Mouse (Mus musculus) cerebellum, adult 11-12 months (tissue): ENCODE measurements around the gene Snx9.
A peak's percentile ranks its signal among the peaks of the same experiment; 100 is the strongest.

Source experiments
- DNase-seq: peaks from one replicate; pipeline ENCODE4 v3.0.0; 2022

Snx9 gene

DNA sequence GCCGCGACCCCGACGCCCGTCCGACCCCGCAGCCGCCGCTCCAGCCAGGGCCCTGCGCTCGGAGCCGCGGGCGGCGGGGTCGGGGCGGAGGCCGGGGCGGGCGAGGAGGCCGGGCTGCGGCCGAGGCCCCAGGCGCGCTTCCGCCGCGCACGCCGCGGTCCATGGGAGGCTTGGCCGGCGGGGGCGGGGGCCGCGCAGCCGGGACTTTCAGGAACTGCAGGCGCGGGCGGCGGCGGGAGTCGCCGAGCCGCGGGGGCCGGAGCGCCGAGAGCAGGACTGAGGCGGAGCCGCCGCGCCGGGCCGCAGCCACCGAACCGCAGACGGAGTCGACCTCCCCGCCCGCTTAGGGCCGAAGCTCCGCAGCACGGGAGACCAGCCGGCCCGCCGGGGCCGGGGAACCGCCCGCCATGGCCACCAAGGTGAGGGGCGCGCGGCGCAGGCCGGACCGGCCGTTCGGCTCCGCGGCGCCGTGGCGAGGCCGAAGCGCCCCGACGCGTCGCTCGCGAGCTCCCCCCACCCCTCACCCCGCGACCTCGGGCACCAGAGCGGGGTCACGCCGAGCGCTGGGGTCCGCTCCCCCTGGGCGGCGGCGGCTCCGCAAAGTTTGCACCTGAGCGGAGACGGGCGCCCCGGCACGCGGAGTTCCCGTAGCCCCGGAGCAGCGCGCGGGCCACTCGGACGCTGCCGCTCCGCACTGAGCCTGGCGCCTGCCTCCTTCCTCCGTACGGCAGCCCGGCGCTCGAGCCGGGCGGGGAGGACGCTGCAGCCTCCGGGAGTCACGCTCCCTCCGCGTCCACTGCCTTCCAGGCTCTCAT is at the start of gene Snx9:
TSS of gene Snx9 (plus strand) at position 202 of the 815 bp plus-strand sequence.
- DNase-seq = peak; percentile 70

DNA sequence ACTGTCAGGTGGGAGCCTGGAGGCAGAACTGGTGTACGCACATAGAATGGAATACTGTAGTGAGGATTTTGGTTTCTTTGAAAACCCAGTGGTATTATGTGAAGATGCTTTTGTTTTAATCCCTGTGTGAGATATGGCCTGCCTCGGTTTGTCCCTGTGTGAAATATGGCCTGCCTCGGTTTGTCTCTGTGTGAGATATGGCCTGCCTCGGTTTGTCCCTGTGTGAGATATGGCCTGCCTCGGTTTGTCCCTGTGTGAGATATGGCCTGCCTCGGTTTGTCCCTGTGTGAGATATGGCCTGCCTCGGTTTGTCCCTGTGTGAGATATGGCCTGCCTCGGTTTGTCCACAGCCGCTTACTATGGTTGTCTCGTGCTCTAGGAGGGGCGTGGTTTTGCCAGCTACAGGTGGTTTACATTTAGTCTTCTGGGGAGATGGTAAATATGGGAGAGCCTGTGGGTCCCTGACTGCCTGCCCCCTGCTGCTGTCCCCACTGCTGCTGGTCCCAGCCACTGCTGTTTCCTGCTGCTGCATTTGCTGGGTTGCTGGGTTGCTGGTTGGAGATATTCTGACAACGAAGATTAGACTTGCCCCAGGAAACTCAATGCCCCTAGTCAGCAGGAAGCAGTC is 48.9 kb upstream of the Snx9 start:
- DNase-seq = no peak

DNA sequence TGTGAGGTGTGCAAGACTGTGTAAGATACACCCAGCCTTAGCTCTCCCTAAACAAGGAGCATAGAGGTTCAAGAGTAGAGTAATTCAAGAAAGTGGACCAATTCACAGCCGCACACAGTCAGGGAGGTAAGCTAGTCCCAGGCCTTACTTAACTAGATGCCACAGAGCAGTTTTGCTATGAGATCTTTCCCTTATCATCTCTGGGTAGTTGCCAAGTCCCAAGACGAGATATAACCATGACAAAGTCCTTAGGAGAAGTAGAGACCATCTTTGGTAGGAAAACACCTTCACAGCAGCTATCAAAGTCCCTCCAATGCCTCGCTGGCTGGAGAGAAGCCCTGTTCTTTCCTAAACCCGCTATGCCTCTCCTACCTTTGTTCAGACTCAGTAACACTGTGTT is 47.5 kb upstream of the Snx9 start:
- no peak for DNase-seq

DNA sequence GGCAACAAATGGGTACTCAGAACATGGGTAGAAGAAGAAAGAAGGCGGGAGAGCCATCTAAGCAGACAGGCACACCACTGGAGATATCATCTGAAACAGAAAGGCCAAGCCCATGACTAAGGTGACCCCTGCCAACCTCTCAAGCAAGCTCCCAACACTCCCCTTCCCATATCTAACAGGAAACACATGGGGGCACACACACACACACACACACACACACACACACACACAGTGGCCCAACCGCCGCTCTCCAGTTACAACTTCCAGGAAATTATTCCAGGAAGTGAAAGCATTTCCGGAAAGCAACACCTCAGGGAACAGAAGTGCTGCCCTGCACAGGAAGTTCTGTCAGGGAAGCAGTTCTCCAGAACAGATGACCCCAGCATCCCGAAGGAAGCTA is 46.9 kb upstream of the Snx9 start:
- DNase-seq = no peak

DNA sequence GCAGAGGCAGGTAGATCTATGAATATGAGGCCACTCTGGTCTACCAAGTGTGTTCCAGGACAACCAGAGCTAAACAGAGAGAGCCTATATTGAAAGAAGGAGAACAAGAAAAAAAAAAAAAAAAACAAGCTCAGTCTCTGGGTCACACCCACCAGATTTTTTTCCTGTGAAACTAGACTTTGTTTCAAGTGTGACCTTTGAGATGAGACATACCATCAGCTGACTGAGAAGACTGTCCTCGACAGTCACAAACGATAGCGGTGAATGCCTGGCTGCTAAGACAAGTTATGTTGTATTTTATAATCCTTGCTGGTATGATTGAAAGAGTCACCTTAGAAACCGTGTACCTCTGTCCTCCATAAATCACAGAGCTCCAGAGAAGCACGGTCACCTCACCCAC is 45.8 kb upstream of the Snx9 start:
- no peak for DNase-seq

DNA sequence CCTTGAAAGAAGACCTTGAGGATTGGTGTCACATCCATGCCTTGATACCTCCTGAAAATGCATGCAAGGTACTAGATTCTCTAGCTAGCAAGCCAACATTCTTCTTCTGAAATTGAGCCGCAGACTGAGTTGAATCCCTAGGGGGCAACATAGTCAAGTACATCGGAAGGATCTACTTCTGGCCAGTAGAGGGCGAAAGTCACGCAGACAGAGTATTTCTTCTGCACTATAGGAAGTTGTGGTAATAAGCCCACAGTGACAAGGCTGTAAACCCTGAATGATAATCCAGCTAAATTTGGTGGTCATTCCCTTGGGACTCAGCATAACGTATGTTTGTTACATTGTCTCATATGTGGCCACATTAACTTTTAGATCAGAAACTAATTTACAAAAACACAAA is 45.3 kb upstream of the Snx9 start:
- peak; percentile 62 for DNase-seq

DNA sequence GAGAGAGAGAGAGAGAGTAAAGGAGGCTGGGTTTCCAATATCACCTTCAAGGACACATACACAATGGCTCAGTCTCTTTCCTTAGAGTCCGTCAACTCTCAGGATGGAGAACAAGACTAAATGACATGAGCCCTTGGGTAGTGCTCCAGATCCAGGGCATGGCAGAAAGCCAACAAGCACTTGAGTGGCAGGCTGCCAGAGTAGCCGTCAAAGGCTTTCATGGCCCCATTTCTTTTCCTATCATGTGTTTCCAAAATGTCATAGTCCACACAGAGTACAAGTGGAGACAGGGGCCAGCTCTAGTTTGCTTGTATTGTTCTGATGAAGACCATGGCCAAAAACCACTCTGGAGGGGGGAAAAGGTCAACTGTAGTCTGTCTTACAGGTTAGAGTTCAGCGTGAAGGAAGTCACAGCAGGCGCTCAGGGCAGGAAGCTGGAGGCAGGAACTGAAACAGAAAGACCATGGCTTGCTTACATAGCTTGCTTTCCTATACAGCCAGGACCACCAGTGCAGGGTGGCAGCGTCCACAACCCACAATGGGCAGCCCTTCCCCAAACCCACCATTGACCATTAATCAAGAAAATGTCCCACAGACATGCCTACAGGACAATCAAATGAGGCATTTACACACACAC is 43.9 kb upstream of the Snx9 start:
- peak; percentile 22 for DNase-seq

DNA sequence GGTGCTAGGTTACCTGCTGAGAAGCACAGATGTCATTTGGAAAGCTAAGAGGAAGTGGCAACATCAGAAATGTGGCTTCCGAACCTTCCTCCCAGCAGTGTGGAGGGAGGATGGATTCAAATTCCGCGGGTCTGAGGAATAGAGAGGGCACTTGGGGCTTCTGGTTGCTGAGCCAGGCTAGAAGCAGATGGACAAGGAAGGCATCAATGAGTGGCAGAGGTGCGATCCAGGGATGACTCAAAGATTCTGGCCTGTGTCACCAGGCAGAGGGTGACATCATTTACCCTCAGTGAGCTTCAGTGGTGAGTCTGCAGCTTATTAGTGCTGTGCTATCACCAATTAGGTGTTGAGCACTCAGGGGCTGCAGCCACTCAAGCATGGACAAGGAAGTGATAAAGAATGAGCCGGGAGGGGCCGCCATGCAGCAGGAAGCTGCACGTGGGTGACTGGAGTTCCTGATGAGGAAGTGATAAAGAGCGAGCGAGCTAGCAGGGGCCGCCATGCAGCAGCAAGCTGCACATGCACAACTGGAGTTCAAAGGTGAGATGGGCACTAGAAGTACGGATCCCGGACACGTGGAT is 42.8 kb upstream of the Snx9 start:
- DNase-seq = peak; percentile 49

DNA sequence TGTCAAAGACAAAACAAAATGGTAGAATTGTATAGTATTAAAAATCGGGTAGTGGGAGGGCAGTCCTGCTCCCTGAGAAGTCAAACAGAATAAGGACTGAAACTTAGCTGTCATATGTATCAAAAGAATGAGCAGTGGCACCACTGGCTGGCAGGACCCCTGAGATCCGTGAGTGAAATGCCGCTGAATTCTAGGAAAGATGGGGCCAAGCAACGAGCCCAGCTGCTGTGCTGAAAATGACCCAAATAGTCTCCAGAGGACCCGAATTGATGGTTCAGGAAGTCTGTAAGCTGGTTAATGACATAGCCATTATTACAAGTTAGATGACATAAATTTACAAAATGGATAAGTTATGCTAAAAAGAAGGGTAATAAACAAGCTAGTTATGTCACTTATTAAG is 42.2 kb upstream of the Snx9 start:
- DNase-seq = no peak

DNA sequence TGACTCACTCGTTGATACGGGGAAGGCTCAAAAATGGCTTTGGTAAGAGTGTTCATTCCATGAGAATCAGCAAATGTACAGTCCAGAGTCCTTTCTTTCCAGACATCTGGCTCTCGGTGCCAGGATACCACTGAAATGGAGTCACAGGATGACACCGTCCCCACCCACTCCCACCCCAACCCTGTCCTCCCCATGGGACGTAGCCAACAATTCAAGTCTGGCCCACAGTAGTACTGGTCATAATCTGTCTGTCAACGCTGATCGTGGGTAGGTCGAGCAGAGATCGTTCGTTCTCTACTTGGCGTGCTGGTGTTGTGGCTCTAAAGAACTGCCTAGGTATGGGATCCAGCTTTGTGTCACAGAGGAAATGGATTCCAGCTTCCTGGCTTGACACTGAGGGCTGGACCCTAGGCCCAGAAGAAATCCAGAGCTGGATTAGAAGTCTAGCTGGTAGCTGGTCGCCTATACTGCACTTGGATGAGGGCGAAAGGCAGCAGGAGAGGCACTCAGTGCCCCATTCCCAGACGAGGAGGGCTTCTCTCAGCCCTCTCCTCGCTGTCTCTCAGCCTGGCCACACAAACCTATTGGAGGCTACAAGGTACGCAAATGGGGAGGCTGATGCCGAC is 41.6 kb upstream of the Snx9 start:
- DNase-seq = no peak

DNA sequence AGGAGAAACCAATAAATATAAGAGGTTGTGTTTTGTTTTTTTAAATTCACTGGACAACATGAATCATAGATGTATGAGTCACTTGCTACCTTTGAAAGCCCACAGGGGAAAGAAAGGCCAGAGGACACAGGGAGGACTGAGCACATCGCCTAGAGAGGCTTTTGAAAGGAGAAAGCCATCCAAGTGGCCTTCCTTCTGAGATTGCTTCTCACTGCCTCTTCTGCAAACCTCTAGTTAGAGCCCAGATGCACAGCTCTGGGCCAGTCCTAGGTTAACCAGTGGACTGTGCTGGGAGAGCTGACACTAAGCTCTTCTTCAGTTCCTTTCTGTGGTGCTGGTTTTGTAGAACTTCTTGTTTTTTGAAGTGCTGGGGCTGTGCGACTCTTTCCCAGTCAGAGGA is 40.9 kb upstream of the Snx9 start:
- no peak for DNase-seq

DNA sequence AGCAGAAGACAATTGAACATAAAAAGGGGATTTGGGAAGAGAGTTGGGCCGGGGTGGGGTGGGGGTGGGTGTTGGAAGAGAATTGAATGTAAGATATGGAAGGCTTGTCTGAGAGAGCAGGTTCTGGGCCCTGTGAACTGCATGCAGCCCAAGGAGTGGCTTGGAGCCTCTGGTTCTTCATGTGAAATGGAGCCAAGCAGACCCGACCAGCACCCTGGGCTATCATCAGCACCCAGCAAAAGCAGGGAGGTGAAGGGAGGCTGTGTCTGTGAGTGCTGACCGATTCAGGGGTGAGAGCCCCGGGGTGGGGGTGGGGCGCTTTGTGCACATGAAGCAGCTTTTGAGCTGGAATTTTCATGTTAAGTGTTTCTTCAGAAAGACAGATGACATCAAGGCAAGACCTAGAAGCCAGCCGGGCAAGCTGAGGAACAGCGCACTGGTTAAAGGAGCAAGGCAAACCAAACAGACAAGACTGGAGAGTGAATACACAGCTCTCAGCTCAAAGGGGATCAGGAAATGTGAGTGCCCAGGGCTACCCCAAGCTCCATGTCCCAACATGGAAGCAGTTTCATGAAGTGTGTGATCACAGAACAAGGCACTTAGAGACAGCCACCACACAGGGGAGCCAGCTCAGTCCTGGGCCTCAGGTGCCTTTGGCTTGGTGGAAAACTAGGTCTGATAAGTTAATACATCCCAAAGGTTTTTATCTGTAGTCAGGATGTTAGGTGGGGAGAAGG is 40.1 kb upstream of the Snx9 start:
- no peak for DNase-seq

DNA sequence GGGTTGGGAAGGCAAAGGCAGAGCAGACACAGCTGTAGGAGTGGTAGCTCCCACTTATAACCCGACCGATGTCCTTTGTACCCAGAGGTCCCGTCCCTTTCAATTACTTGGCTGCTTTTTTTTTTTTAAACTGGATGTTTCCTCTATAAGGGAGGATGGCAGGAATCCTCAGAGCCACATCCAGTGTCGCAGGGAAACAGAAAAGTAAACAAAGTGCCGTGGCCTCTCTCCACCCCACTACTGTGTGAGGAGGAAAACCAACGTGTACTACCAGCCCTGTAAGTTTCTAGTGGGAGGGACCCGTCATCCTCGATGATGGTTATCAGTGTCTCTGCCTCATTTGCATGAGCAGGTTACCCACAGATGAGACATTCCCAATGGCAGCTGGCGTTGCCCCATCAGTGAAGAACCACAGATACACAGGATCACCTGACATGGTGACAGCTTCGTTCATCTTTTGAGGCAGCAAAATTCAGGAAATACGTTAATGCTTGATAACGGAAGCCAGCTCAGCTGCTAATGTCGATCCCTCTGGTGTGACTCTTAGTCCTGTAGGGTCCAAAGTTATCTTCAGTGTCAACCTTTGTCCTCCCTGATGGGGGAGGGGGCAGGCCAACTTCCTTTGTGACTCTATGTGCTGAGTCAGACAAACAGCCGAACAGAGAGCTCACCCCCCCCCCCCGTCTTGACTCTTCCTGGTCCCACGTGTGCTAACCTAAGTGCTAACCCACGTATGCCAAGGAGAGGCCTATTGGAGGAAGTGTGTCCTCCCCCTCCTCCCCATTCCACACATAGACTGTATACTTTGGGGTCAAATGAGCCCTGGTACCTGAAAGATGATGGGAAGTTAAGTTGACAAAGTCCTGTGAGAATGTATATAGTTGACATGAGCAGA is 39.1 kb upstream of the Snx9 start:
- no peak for DNase-seq

DNA sequence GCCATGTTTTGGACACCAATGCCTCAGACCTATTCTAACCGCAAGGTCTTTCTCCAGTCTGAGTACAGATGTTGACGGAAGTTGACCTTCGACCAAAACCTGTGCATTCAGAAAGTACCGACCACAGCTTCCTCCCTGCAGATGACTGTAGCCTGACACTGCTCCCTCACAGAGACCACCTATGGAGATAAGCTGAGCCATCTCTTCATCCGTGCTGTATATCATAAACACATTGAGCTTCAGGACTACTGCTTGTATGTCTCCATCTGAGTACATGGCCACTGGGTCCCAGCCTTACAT is 38.5 kb upstream of the Snx9 start:
- DNase-seq = no peak

DNA sequence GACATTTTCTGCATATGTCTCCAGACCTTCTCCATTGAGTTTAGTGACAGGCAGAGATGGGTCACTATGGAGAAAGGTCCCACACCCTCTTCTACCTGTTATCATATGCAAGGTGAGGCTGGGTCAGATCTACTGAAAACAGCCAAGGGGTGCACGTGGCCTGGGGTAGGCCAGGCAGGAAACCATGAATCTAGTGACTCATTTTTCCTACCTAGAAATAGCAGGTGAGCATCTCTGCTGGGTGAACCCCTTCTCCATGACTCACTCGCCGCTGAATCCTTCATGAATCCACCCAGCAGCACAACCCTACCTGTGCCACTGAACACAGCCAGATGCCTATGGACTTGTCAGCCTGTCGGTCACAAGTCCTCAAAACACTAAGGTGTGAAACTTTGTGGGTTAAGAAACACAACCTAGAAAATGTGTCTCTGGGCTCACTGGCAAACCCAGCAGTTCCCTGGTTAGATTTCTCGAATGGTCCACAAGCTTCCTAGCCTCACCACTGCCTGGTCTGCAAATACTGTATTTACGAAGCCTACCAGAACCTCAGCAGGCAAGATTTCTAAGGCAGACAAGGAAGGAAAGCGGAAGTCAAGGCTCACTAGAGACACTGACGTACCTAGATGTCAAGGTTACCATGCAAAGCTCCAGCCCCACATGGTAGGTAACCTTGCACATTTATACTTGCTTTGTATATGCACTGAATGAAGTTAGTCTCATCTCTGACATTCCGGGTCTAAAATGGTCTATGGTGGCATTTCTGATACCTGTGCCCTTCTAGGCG is 37.7 kb upstream of the Snx9 start:
- DNase-seq = no peak

DNA sequence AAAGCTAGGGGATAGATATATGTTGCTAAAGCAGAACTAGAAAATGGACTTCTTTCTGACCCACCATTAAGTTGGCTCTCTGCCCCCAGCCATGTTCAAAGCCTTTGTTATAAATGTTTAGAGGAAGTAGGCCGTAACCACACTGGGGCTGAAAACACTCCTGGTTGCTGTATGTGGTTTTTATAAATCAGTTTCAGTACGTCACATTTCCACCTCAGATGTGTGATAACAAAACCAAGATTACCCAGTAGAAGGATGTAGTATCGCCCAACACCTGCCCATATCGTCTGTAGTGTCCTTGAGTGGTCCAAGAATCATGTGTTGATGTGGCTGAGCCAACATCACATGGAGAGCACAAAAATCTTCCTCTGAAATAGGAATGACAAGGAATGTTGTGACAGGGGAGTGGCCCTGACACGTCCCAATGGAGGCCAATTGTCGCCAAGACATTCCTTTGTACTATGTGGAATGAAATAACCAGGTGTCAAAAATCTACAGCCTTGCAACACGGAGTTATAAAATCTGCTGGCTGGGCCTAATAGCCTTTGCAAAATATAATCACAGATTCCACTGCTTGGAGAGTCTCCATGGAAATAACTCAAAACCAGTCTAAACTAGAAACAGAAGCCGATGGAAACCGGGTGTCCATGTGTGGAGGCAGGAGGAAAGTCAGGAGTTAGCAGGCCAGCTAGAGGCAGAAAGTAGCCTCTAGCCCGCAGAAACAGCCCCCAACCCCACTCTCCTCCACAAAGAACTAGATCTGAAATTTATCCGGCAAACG is 36.6 kb upstream of the Snx9 start:
- no peak for DNase-seq

DNA sequence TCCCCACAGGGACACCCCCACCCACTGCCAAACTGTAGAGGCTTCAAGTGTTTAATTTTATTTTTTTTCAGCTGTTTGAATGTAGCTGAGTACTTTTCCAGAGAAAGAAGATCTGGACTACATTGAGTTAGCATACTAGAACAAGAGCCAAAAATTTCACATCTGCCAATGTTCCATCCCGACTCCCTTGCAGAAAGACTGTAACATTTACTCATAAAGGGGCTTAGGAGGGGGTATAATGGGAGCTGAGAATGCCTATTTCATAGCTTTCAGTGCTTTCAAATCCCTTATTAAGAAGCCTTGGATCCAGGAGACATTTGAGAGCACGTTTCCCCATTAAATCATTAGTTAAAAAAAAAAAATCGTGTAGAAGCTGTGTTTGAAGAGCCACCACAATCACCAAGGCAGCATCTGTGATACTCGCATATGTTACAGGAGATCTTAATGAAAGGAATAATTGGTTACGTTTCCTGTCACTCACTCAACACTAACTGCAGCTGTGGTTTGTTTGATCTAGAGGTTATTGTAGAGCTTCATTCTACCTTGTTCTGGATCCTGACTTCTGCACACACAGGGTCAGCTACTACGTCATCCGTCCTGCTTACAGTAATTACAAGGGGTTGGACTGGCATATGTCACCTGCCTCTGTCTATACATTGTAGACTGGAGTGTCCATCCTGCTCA is 35.8 kb upstream of the Snx9 start:
- no peak for DNase-seq

DNA sequence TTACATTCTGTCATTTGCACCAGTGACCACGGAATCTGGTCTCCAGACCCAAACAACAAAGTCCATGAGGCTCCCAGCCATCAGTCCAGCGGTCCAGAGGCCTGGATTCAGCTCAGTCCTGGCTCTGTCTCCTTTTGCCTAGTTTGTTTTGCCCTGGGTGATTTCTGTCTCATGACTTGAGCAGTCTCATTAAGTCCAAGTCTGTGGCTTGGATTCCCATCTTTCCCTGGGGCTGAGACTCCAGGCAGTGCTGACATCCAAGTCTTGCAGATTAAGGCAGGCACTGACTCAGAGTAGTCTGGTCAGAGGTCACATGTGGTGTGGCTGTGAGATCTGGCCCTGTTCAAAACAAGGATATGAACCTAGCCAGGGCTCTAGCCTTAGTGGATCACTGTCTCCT is 35.2 kb upstream of the Snx9 start:
- DNase-seq = no peak

DNA sequence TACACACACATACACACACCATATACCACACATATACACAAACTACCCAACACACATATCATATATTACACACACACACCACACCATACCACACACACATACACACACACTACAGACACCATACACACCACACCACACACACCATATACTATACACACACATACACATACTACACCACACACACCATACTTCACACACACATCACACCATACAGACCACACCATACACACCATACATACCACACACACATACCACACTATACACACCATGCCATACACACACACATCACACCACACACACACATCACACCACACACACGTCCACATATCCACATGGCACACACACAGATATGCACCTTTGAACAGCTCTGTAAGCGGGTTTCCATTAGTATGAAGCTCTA is 34.3 kb upstream of the Snx9 start:
- DNase-seq = no peak
